Comparison of ENCODE assay signal across 11 mouse cellular contexts in the genomic region with DNA sequence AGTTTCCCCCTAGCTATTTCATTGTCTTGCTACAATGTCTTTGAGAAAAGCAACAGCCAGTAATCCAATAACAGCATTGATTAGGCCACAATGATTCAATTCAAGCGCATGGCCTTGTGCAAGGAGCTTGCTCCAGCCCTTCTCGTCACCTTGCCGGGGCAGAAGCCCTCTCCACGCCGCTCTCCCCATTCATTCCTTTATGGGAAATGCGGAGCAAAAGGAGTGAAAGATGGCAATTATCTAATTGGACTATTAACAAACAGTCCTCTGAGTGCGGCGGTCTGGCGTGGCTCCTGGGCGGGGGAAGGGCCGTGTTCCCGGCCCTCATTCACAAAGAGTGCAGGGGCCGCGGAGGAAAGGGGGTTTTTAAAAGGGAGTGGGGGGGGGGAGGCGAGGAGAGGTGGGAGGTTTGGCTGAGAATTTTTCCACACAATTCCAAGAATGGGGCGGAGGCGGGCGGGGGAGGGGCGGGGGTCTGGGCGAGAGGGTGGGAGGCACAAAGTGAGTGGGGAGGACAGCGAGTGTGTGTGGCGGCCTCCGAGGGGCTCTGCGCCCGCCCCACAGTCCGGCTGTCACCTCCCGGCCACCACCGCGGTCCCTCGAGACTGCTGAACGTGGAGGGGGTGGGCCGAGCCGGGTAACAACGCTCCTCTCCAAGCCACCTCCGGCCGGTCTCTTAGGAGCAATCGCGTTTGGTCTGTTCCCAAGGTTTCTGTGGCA. TPM values are rescaled to one million over a fixed set of nuclear protein-coding genes. Genes with fewer than 3 reads are reported as not detected.
DNase-seq lines count a peak whose midpoint lies in the region; ATAC-seq and TF ChIP-seq lines count a peak whose summit lies in the region.
"Had no signal": no experiment of that assay in that cellular context is flagged by ENCODE, and none has a peak within 500 bp of the region (broad histone marks: within the 10 kb centered on the region; RNA-seq: fewer than 3 reads in every experiment).

No protein-coding gene starts in this region.

- DNase-seq in ES-CJ7 (ENCODE audit: low read depth, low spot score): peak; percentile 17
- no peak for DNase-seq in left cerebral cortex, postnatal 4 days
- DNase-seq in c-Kit-positive CD71-positive TER-119-positive erythroid progenitor cells, embryonic 14.5 days (ENCODE audit: low spot score): no peak
- DNase-seq in cerebellum, adult 11 months: no peak
- DNase-seq: lung, embryonic 14.5 days had no signal

- intact Hi-C loops in left cerebral cortex, postnatal 4 days (cut with DNase I): no loop called here

- H3K27ac ChIP-seq in forebrain, embryonic 13.5 days: peak overlapping the region; percentile 87
- H3K27ac ChIP-seq in limb, embryonic 15.5 days: no peak overlapping the region

- H3K4me3 ChIP-seq in E14TG2a.4 (replicated peaks; ENCODE audit: low read length): peak overlapping the region; percentile 41
- peak overlapping the region; percentile 57 for H3K4me3 ChIP-seq in forebrain, embryonic 13.5 days
- 0 out of 2 replicates have a peak overlapping the region, but pooled peaks have one; percentile 4 for H3K4me3 ChIP-seq in limb, embryonic 15.5 days

- peak; percentile 79 for ATAC-seq in forebrain, embryonic 13.5 days
- no peak for ATAC-seq in limb, embryonic 15.5 days (ENCODE audit: insufficient number of reproducible peaks, low FRiP score, low TSS enrichment, low read depth)

- TF ChIP-seq CTCF in E14TG2a.4 (conservative IDR thresholded peaks at IDR 0.05; ENCODE audit: low read length): no peak

- H3K4me1 ChIP-seq in E14TG2a.4 (replicated peaks; ENCODE audit: low read depth, low read length): peaks cover 45% of the 10 kb centered on the region
- H3K4me1 ChIP-seq in forebrain, embryonic 13.5 days: peaks cover 48% of the 10 kb centered on the region
- peaks cover 37% of the 10 kb centered on the region for H3K4me1 ChIP-seq in limb, embryonic 15.5 days

- peak overlapping the region; percentile 51; the same call in 1 of the 2 replicates for H3K9ac ChIP-seq in forebrain, embryonic 13.5 days
- no peak overlapping the region for H3K9ac ChIP-seq in limb, embryonic 15.5 days
- H3K9ac ChIP-seq: lung, embryonic 14.5 days had no signal

- peaks cover 93% of the 10 kb centered on the region for H3K27me3 ChIP-seq in E14TG2a.4 (ENCODE audit: insufficient read depth, low read length)
- peaks cover 90% of the 10 kb centered on the region for H3K27me3 ChIP-seq in forebrain, embryonic 13.5 days
- H3K27me3 ChIP-seq in limb, embryonic 15.5 days: peaks cover 96% of the 10 kb centered on the region

- no peaks in the 10 kb centered on the region for H3K9me3 ChIP-seq in E14TG2a.4 (ENCODE audit: low read length)
- no peaks in the 10 kb centered on the region for H3K9me3 ChIP-seq in forebrain, embryonic 13.5 days (replicated peaks)
- no peaks in the 10 kb centered on the region for H3K9me3 ChIP-seq in limb, embryonic 15.5 days

- no peaks in the 10 kb centered on the region for H3K36me3 ChIP-seq in E14TG2a.4 (ENCODE audit: insufficient read depth, low read length)
- no peaks in the 10 kb centered on the region for H3K36me3 ChIP-seq in forebrain, embryonic 13.5 days (ENCODE audit: poor library complexity, severe bottlenecking)
- no peaks in the 10 kb centered on the region for H3K36me3 ChIP-seq in limb, embryonic 15.5 days

- peak overlapping the region; percentile 77 for H3K4me2 ChIP-seq in forebrain, embryonic 13.5 days
- no peak overlapping the region for H3K4me2 ChIP-seq in limb, embryonic 15.5 days
- H3K4me2 ChIP-seq: lung, embryonic 14.5 days had no signal

- 1% methylated on average over 38 of the region's 38 CpGs for WGBS in forebrain, embryonic 13.5 days
- under 1% methylated on average over 36 of the region's 38 CpGs for WGBS in limb, embryonic 15.5 days

RNA-seq across cellular contexts. Expression of gene Vax1, which starts 1.5 kb away (rescaled TPM):
- polyA plus RNA-seq in forebrain, embryonic 13.5 days (2015; fragmentation: Nextera tagmentation; extraction: Ambion mirVana): 0.90 and 1.0 TPM in 2 replicates
- not detected in 2 replicates for polyA plus RNA-seq in limb, embryonic 15.5 days (2015; fragmentation: Nextera tagmentation; extraction: Ambion mirVana)
- total RNA-seq in left cerebral cortex, postnatal 4 days (2021): 1 to 10 TPM; 2.4 to 3.2 TPM
- total RNA-seq: hematopoietic stem cell, adult 5-6 weeks had no signal
- polyA plus RNA-seq: lung, embryonic 14.5 days; neural tube, embryonic 14.5 days had no signal

RNA-seq across cellular contexts. Expression of gene Kcnk18, which starts 47.7 kb away (rescaled TPM):
- not detected in 2 replicates for polyA plus RNA-seq in forebrain, embryonic 13.5 days (2015; fragmentation: Nextera tagmentation; extraction: Ambion mirVana)
- polyA plus RNA-seq in limb, embryonic 15.5 days (2015; fragmentation: Nextera tagmentation; extraction: Ambion mirVana): not detected in 2 replicates
- not detected for total RNA-seq in left cerebral cortex, postnatal 4 days (2021)
- total RNA-seq: hematopoietic stem cell, adult 5-6 weeks; layer of hippocampus, postnatal 14 days had no signal
- polyA plus RNA-seq: lung, embryonic 14.5 days; neural tube, embryonic 14.5 days had no signal

Comparison
In these comparisons a context has a peak if more than half of its experiments do, and no peak if none do; other contexts are left out.
1. H3K4me3 ChIP-seq: peak in every context shown above with its lines; median percentile 57 in forebrain, embryonic 13.5 days; 41 in E14TG2a.4; 4 in limb, embryonic 15.5 days.